Mouse (Mus musculus): ENCODE results near the gene Tspan1. TPM values are rescaled to one million over a fixed set of nuclear protein-coding genes. Genes with fewer than 3 reads are reported as not detected.

Gene Tspan1
- total and polyA plus RNA-seq, 3 experiments: 0.03 to 0.08 TPM; not detected in 1

- Histone ChIP-seq H3K27me3 (ENCODE audit: control insufficient read depth in 1 of 2, insufficient read depth in 2 of 2, low read length in 2 of 2) (no peaks in the 10 kb centered on the region), H3K4me3 (ENCODE audit: control insufficient read depth in 1 of 2, insufficient read depth in 1 of 2, low read depth in 2 of 2, low read length in 2 of 2) (no peak overlapping the region), H3K4me1 (ENCODE audit: control insufficient read depth in 1 of 2, insufficient read depth in 2 of 2, low read length in 2 of 2) (peaks cover 2 to 13% of the 10 kb centered on the region in 2 experiments; a peak in 3 of 4 replicates), H3K79me2 (ENCODE audit: control insufficient read depth, insufficient read depth, low read length, poor library complexity) (peaks cover 7% of the 10 kb centered on the region), H3K9ac (ENCODE audit: control insufficient read depth, low read depth, low read length, poor library complexity, severe bottlenecking) (no peak overlapping the region), H3K9me3 (replicated peaks; ENCODE audit: insufficient read depth, low read length) (no peaks in the 10 kb centered on the region), H3K36me3 (ENCODE audit: control insufficient read depth in 1 of 2, insufficient read depth in 2 of 2, low read length in 2 of 2) (peaks cover 0 to 13% of the 10 kb centered on the region in 2 experiments; a peak in 2 of 4 replicates), H3K27ac (ENCODE audit: control insufficient read depth, low read depth, low read length) (no peak overlapping the region)
- no peak for TF ChIP-seq ZKSCAN1 (IDR thresholded peaks at IDR 0.05; ENCODE audit: low read depth, low read length)
- no peak for TF ChIP-seq BHLHE40 (IDR thresholded peaks at IDR 0.05; ENCODE audit: borderline replicate concordance, low read depth, low read length)
- no peak for TF ChIP-seq ZC3H11A (IDR thresholded peaks at IDR 0.05; ENCODE audit: low read depth, low read length)
- TF ChIP-seq MYB (IDR thresholded peaks at IDR 0.05; ENCODE audit: low read depth, low read length): no peak
- TF ChIP-seq HCFC1 (IDR thresholded peaks at IDR 0.05; ENCODE audit: low read depth, low read length): no peak
- no peak for TF ChIP-seq MAZ (IDR thresholded peaks at IDR 0.05; ENCODE audit: low read depth, low read length)
- TF ChIP-seq ELF1 (IDR thresholded peaks at IDR 0.05; ENCODE audit: low read depth, low read length): no peak
- TF ChIP-seq MAX (IDR thresholded peaks at IDR 0.05; ENCODE audit: low read length): no peak
- no peak for TF ChIP-seq POLR2AphosphoS2 (IDR thresholded peaks at IDR 0.05; ENCODE audit: low read length)
- TF ChIP-seq TBP (IDR thresholded peaks at IDR 0.05; ENCODE audit: low read depth, low read length): no peak
- no peak for TF ChIP-seq SMC3 (IDR thresholded peaks at IDR 0.05; ENCODE audit: low read depth, low read length)
- TF ChIP-seq TAL1 (IDR thresholded peaks at IDR 0.05; ENCODE audit: low read length): no peak
- TF ChIP-seq CHD2 (IDR thresholded peaks at IDR 0.05; ENCODE audit: low read length): no peak
- no peak for TF ChIP-seq MEF2A (IDR thresholded peaks at IDR 0.05; ENCODE audit: extremely low read depth, insufficient replicate concordance, low read depth, low read length, poor library complexity, severe bottlenecking)
- no peak for TF ChIP-seq CTCF (IDR thresholded peaks at IDR 0.05 in 2 of 3, conservative IDR thresholded peaks at IDR 0.05 in 1 of 3; ENCODE audit: control insufficient read depth in 1 of 3, insufficient read depth in 1 of 3, low read depth in 2 of 3, low read length in 3 of 3, poor library complexity in 1 of 3, severe bottlenecking in 1 of 3)
- DNase-seq (ENCODE audit: low read depth, low spot score): no peak
These were observed 39.4 kb downstream of the Tspan1 start for GRCm38 (mm10) chr4:116127956-116128355.

GRCm38 (mm10) chr4:116125803-116126386 is 41.5 kb downstream of the Tspan1 start:
- TF ChIP-seq USF1 (IDR thresholded peaks at IDR 0.05; ENCODE audit: low read depth, low read length) (no peak), BHLHE40 (IDR thresholded peaks at IDR 0.05; ENCODE audit: borderline replicate concordance, low read depth, low read length) (peak; percentile 53), ELF1 (IDR thresholded peaks at IDR 0.05; ENCODE audit: low read depth, low read length) (no peak), TCF12 (IDR thresholded peaks at IDR 0.05; ENCODE audit: low read depth, low read length) (peak; percentile 87), MYB (IDR thresholded peaks at IDR 0.05; ENCODE audit: low read depth, low read length) (peak; percentile 42; the same call in 1 of the 2 replicates), RAD21 (IDR thresholded peaks at IDR 0.05; ENCODE audit: low read depth, low read length) (no peak), GATA1 (IDR thresholded peaks at IDR 0.05; ENCODE audit: low read depth, low read length) (peak; percentile 88), TBP (IDR thresholded peaks at IDR 0.05; ENCODE audit: low read depth, low read length) (peak; percentile 96), MAFK (IDR thresholded peaks at IDR 0.05; ENCODE audit: borderline replicate concordance, low read depth, low read length) (0 out of 2 replicates have a peak, but pooled peaks have one; percentile 2), ZNF384 (IDR thresholded peaks at IDR 0.05; ENCODE audit: low read depth, low read length) (no peak; the same call in 1 of the 2 replicates), SIN3A (IDR thresholded peaks at IDR 0.05; ENCODE audit: low read length) (peak; percentile 57; the same call in 1 of the 2 replicates), EP300 (IDR thresholded peaks at IDR 0.05; ENCODE audit: low read depth in 1 of 2, low read length in 2 of 2) (peak; percentile 82 to 83), TAL1 (IDR thresholded peaks at IDR 0.05; ENCODE audit: low read length) (peak; percentile 59), MXI1 (IDR thresholded peaks at IDR 0.05; ENCODE audit: low read depth, low read length) (peak; percentile 25; the same call in 1 of the 2 replicates), MAX (IDR thresholded peaks at IDR 0.05; ENCODE audit: low read length) (peak; percentile 34; the same call in 1 of the 2 replicates), RCOR1 (IDR thresholded peaks at IDR 0.05; ENCODE audit: low read depth, low read length) (peak; percentile 96), ETS1 (IDR thresholded peaks at IDR 0.05; ENCODE audit: low read depth, low read length) (peak; percentile 66)
- no peak overlapping the region for H3K9ac ChIP-seq (ENCODE audit: control insufficient read depth, low read depth, low read length, poor library complexity, severe bottlenecking)
- H3K9me3 ChIP-seq (replicated peaks; ENCODE audit: insufficient read depth, low read length): no peaks in the 10 kb centered on the region
- no peaks in the 10 kb centered on the region for H3K27me3 ChIP-seq (ENCODE audit: control insufficient read depth in 1 of 2, insufficient read depth in 2 of 2, low read length in 2 of 2)
- H3K79me2 ChIP-seq (ENCODE audit: control insufficient read depth, insufficient read depth, low read length, poor library complexity): peaks cover 13% of the 10 kb centered on the region
- H3K4me3 ChIP-seq (ENCODE audit: control insufficient read depth in 1 of 2, insufficient read depth in 1 of 2, low read depth in 2 of 2, low read length in 2 of 2): no peak overlapping the region
- H3K4me1 ChIP-seq (ENCODE audit: control insufficient read depth in 1 of 2, insufficient read depth in 2 of 2, low read length in 2 of 2): peaks cover 2 to 14% of the 10 kb centered on the region in 2 experiments; a peak in 3 of 4 replicates
- peak overlapping the region; percentile 50 for H3K27ac ChIP-seq (ENCODE audit: control insufficient read depth, low read depth, low read length)
- H3K36me3 ChIP-seq (ENCODE audit: control insufficient read depth in 1 of 2, insufficient read depth in 2 of 2, low read length in 2 of 2): peaks cover 0 to 22% of the 10 kb centered on the region in 2 experiments; a peak in 2 of 4 replicates
- DNase-seq (ENCODE audit: low read depth, low spot score): peak; percentile 75

Measured in MEL (cell line).